Mouse (Mus musculus) embryonic facial prominence, embryonic 14.5 days (tissue): Measurements from ENCODE around the gene Laptm4a. TPM values are rescaled to one million over a fixed set of nuclear protein-coding genes. Genes with fewer than 3 reads are reported as not detected.

ENCODE experiments used
- ATAC-seq: fragments of 200-750 bp; cut with Nextera tagmentation; 2 replicates; pipeline ENCODE4 v1.8.0; 2017; ENCODE audit warnings: low read depth, moderate number of reproducible peaks, moderate TSS enrichment
- DNase-seq: peaks from one replicate; pipeline ENCODE4 v3.0.0-alpha.2; 2015; ENCODE audit warnings: low spot score
- H3K27ac ChIP-seq: fragments of 300-500 bp; sonication (generic); replicated peaks from 2 replicates; pipeline ENCODE4 v1.5.1; 2014; ENCODE audit warnings: low read depth, mild to moderate bottlenecking, low read length, moderate library complexity
- H3K27me3 ChIP-seq: fragments of 300-500 bp; sonication (generic); replicated peaks from 2 replicates; pipeline ENCODE4 v1.6.1; 2014; ENCODE audit warnings: low read length; ENCODE audit not compliant: control insufficient read depth, insufficient read depth
- H3K36me3 ChIP-seq: fragments of 300-500 bp; sonication (generic); 2 replicates; pipeline ENCODE4 v1.6.1; 2014; ENCODE audit warnings: low read length, mixed read lengths; ENCODE audit not compliant: control insufficient read depth, insufficient read depth
- H3K4me1 ChIP-seq: fragments of 300-500 bp; sonication (generic); 2 replicates; pipeline ENCODE4 v1.6.1; 2014; ENCODE audit warnings: antibody characterized with exemption, low read length; ENCODE audit not compliant: control insufficient read depth, insufficient read depth
- H3K4me2 ChIP-seq: fragments of 300-500 bp; sonication (generic); 2 replicates; pipeline ENCODE4 v1.6.1; 2014; ENCODE audit warnings: low read depth, mild to moderate bottlenecking, low read length, moderate library complexity, mixed read lengths
- H3K4me3 ChIP-seq: fragments of 300-500 bp; sonication (generic); 2 replicates; pipeline ENCODE4 v1.5.1; 2014; ENCODE audit warnings: low read depth, mild to moderate bottlenecking, low read length
- H3K9ac ChIP-seq: fragments of 300-500 bp; sonication (generic); 2 replicates; pipeline ENCODE4 v1.6.1; 2014; ENCODE audit warnings: low read depth, mild to moderate bottlenecking, low read length, moderate library complexity, mixed read lengths
- H3K9me3 ChIP-seq: fragments of 300-500 bp; sonication (generic); 2 replicates; pipeline ENCODE4 v1.6.1; 2016; ENCODE audit warnings: low read length; ENCODE audit not compliant: control insufficient read depth
- WGBS: fragments of 180-500 bp; shearing (Covaris S2); extraction: QIAGEN DNeasy Blood & Tissue Kit; methylation state at CpG from one replicate; pipeline ENCODE4 v1.1.7; 2014; 5-methylcytosine and 5-hydroxymethylcytosine counted together
- polyA plus RNA-seq: library from polyadenylated mRNA; unstranded; fragments of >200 nt; fragmentation: Nextera tagmentation; extraction: Ambion mirVana; gene quantifications from 2 replicates; pipeline ENCODE4 v1.2.1, GENCODE M21; 2014

Gene Laptm4a
- polyA plus RNA-seq, 1 experiment from 2014 or later, result 386 TPM

DNA sequence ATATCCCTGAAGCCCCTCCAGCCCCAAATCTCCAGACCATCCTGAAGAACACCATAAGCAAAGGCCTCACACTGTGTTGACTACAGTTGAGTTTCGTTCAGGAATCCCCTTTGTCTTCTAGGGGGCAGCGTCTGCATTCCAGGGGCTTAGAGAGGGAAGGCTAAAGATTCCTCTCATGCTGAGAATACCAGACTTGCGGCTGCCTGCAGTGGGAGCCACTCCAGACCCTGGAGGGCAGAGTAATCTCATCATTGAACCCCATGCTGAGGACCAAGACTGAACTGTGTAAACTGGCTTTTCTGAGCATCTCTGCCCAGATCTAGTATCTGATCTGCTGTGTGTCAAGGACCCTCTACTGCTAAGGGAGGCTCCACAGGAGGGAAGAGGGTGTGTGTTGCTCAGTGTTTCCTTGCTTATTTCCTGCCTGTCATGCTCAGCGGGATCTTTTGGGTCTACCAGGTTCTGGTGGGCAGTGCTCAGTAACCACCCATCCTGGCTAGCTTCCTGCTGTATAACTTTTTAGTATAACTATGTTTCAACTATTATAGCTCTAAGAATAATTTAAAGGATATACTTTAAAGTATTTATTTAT is 21.3 kb upstream of the Laptm4a start:
- Histone ChIP-seq H3K4me3 (no peak overlapping the region), H3K36me3 (no peaks in the 10 kb centered on the region), H3K27me3 (no peaks in the 10 kb centered on the region), H3K27ac (peak overlapping the region; percentile 59), H3K4me1 (peaks cover 25% of the 10 kb centered on the region), H3K4me2 (no peak overlapping the region), H3K9me3 (no peaks in the 10 kb centered on the region), H3K9ac (no peak overlapping the region)
- ATAC-seq, result peak; percentile 51
- 22% methylated on average over 4 of the region's 4 CpGs for WGBS
- peak; percentile 66 for DNase-seq

DNA sequence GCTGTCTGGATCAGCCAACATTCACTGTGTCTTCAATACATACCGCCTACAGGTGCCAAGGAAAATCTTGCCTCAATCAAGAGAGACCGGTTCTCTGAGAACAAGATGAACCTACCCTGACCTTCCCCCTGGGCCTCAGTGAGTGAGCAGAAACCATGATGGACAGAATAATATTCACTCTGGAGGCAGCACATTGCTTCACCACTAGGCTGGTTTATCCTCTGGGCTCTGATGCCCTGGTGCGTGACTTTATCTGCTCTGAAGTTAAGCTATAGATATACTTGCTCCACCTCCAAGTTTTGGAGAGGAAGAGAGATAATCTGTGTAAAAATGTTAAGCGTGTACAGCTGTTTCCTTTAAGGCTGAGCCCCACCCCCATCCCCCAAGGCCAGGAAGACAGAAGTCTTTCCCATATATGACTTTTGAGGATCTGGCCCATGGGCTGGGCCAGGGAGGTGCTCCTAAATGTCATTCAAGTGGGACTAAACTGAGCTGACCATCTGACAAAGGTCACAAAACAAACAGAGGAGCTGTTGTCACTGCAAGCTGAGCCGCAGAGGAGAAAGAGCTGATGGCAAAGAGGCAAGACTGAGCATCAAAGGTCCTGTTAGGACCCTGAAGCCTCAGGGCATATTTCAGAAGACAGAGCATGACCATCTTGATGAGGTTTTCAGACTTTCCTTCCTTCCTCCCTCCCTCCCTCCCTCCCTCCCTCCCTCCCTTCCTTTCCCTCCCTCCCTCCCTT is 20.4 kb upstream of the Laptm4a start:
- Histone ChIP-seq H3K36me3 (no peaks in the 10 kb centered on the region), H3K27ac (peak overlapping the region; percentile 59), H3K9ac (no peak overlapping the region), H3K4me1 (peaks cover 25% of the 10 kb centered on the region), H3K9me3 (no peaks in the 10 kb centered on the region), H3K4me3 (no peak overlapping the region), H3K27me3 (no peaks in the 10 kb centered on the region), H3K4me2 (no peak overlapping the region)
- DNase-seq, result peak; percentile 77
- 13% methylated on average over 5 of the region's 5 CpGs for WGBS
- ATAC-seq, result peak; percentile 66

DNA sequence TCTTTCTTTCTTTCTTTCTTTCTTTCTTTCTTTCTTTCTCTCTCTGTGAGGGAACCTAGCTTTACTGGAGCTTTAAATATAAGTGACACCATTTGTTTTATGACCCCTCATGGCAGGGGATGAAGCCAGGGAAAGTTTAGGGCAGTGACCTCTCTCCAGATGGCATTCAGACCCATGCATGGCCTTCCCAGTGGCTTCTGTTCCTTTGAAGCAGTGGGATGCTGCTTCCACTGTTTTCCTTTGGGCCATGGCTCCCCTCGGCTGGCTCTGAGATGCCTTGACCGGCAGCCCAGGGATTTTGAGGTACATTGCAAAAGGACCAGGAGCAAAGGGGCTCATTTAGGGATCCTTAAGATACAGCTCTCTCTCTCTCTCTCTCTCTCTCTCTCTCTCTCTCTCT is 19.5 kb upstream of the Laptm4a start:
- no peak for ATAC-seq
- H3K4me3 ChIP-seq, result no peak overlapping the region
- no peak overlapping the region for H3K27ac ChIP-seq
- no peaks in the 10 kb centered on the region for H3K9me3 ChIP-seq
- DNase-seq, result no peak
- no peaks in the 10 kb centered on the region for H3K36me3 ChIP-seq
- peaks cover 25% of the 10 kb centered on the region for H3K4me1 ChIP-seq
- H3K4me2 ChIP-seq, result no peak overlapping the region
- no peaks in the 10 kb centered on the region for H3K27me3 ChIP-seq
- no peak overlapping the region for H3K9ac ChIP-seq
- WGBS, result 29% methylated on average over 2 of the region's 2 CpGs

DNA sequence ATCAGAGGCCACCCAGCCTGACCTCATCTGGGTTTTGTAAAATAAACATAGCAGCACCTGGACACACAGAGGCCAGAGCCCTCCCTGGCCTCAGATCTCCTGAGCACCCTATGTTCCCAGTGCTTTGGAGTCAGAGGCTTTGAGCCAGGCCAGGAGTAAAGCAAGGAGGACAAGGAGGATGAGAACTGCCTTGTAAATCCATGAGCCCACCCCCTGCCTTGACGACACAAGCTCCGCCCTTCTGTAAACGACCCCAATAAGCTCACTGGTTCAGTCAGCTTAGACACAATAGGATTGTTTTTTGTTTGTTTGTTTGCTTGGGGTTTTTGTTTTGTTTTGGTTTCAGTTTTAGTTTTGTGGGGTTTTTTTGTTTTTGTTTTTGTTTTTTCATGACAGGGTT is 19.0 kb upstream of the Laptm4a start:
- no peaks in the 10 kb centered on the region for H3K9me3 ChIP-seq
- WGBS, result 31% methylated on average over 3 of the region's 3 CpGs
- no peak overlapping the region for H3K4me2 ChIP-seq
- no peak for ATAC-seq
- H3K27ac ChIP-seq, result no peak overlapping the region
- peaks cover 25% of the 10 kb centered on the region for H3K4me1 ChIP-seq
- H3K36me3 ChIP-seq, result no peaks in the 10 kb centered on the region
- H3K4me3 ChIP-seq, result no peak overlapping the region
- no peak overlapping the region for H3K9ac ChIP-seq
- DNase-seq, result no peak
- no peaks in the 10 kb centered on the region for H3K27me3 ChIP-seq

DNA sequence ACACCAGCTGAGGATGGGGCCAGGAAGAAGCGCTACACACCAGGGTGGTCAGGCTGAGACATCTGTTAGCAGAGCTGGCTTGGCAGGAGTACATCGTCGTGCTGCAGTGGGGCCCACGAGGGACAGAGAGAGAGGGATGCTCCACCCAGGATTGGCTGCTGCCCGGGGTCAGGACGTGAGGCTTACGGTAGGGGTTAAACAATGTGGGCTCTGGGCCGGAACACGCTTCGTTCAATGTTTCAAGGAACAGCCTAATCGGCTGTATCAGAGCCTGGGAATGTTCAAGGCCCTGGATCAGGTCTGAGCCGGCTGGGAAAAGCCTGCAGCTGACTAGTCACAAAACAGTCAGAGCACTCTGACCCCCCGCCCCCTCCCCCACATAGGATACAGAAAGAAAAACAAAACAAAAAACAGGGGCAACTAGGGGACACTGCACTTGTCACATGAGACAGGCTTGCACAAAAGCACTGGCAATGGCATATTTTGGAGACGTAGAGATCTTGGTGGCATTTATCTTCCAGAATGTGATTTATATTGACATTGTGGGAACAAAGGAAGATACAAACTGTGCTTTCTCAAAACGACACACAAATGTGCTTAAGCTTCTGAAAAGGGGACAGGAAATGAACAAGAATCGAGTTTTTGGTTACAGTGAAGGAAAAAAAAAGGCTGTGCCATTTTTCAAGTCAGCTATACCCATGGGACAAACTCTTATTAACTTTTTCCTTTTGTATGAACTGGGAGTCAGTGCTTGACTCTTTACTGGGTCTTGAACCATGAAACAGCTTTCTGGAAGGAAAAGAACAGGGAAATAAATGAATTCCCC is 8.4 kb upstream of the Laptm4a start:
- peak overlapping the region; percentile 33 for H3K4me2 ChIP-seq
- no peaks in the 10 kb centered on the region for H3K27me3 ChIP-seq
- H3K27ac ChIP-seq, result peak overlapping the region; percentile 90
- no peaks in the 10 kb centered on the region for H3K36me3 ChIP-seq
- ATAC-seq, result peak; percentile 72
- H3K9me3 ChIP-seq, result no peaks in the 10 kb centered on the region
- WGBS, result 5% methylated on average over 16 of the region's 16 CpGs
- peak overlapping the region; percentile 5; the same call in 1 of the 2 replicates for H3K9ac ChIP-seq
- peak; percentile 88 for DNase-seq
- H3K4me1 ChIP-seq, result peaks cover 34% of the 10 kb centered on the region
- H3K4me3 ChIP-seq, result no peak overlapping the region

DNA sequence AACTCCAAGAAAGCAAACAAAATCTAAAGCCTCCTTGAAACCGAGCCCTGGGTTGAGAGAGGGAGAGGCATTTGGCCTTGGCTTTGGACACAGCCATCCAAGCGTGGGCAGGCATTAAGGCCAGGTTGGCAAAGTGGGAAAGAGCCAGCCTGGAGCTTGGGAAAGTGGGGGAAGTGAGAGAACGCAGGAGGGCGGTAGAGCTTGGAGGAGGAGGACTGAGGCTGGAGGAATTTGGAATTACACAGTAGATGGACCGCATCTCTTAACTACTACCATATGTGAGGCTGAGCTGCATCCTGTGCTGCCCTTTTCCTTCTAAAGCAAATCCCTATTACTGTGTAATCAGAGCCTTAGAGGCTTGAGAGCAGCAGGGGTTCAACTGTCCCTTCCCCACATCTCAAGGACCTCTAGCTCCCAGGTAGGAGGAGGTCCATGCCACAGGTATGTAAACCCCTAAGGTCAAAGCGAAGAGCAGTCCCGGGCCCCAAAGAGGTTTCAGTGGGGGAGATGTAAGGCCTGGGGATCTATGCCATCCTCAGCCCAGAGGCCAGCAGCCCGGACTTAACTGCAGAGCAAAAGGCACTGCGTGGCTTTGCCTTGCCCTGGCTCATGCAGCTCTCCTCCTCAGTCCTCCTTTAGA is 7.6 kb upstream of the Laptm4a start:
- ATAC-seq (peak; percentile 90), DNase-seq (peak; percentile 92)
- Histone ChIP-seq H3K36me3 (no peaks in the 10 kb centered on the region), H3K4me1 (peaks cover 34% of the 10 kb centered on the region), H3K4me2 (peak overlapping the region; percentile 33; the same call in 1 of the 2 replicates), H3K27ac (peak overlapping the region; percentile 90), H3K9ac (peak overlapping the region; percentile 9; the same call in 1 of the 2 replicates), H3K4me3 (no peak overlapping the region), H3K9me3 (no peaks in the 10 kb centered on the region), H3K27me3 (no peaks in the 10 kb centered on the region)
- whole genome bisulfite sequencing, result 23% methylated on average over 9 of the region's 9 CpGs

DNA sequence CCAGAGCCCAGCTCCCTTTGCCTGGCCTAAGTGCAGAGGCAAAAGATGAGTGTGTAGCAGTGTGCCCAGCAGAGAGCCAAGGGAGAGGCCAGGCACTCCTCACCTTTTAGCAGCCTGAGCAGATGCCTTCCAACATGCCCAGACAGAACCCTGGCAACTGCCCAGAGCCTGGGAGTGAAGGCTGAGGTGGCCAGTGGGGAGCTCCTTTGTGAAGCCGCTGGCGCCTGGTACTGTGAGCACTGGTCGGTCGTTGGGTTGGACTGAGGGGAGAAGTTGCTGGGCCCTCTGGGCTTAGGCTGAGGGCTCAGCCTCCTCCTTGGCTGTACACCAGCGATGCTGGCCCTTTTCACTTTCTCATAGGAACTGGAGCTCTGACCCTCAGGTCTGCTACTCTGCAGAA is 5.1 kb upstream of the Laptm4a start:
- no peaks in the 10 kb centered on the region for H3K9me3 ChIP-seq
- no peak overlapping the region for H3K4me3 ChIP-seq
- DNase-seq, result no peak
- H3K27me3 ChIP-seq, result no peaks in the 10 kb centered on the region
- no peak for ATAC-seq
- H3K4me2 ChIP-seq, result no peak overlapping the region
- peak overlapping the region; percentile 17 for H3K9ac ChIP-seq
- H3K27ac ChIP-seq, result peak overlapping the region; percentile 49
- 43% methylated on average over 5 of the region's 5 CpGs for WGBS
- no peaks in the 10 kb centered on the region for H3K36me3 ChIP-seq
- H3K4me1 ChIP-seq, result peaks cover 39% of the 10 kb centered on the region

DNA sequence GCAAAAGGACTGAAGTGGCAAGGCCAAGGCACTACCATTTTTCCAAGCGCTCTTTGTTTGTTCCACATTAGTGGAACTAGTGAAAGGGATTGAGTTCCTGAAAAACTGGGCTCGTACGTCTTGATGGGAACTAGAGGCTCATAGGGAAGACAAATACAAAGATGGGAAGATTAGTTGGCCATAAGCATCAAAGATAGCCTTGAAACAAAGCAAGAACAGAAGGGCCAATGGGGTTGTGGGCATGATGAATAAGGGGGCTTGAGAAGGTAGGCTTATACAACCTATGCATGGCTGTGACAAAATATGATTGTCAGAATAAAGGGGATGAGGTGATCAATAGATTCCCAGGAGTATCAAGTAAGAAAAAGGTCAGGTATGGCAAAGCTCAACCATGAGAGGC is 2.2 kb upstream of the Laptm4a start:
- H3K27ac ChIP-seq, result no peak overlapping the region
- H3K9me3 ChIP-seq, result no peaks in the 10 kb centered on the region
- H3K4me1 ChIP-seq, result peaks cover 22% of the 10 kb centered on the region
- H3K36me3 ChIP-seq, result no peaks in the 10 kb centered on the region
- WGBS, result 91% methylated on average over 3 of the region's 3 CpGs
- no peak overlapping the region for H3K4me3 ChIP-seq
- H3K27me3 ChIP-seq, result no peaks in the 10 kb centered on the region
- DNase-seq, result no peak
- H3K4me2 ChIP-seq, result no peak overlapping the region
- no peak overlapping the region for H3K9ac ChIP-seq
- no peak for ATAC-seq
